Mouse (Mus musculus) urinary bladder, adult 18-20 months (tissue): ENCODE results near the gene Slc25a42.
"Not testable (repeated sequence)": the region's sequence is repeated elsewhere in the genome, so short reads cannot be mapped to it uniquely, and the experiment has no call there.

Experiments
- DNase-seq, 2 experiments: peaks; one replicate each; pipeline ENCODE4 v3.0.0; 2022; ENCODE audit warnings: low spot score in 2 of 2, mixed read lengths in 2 of 2

Slc25a42 gene

GRCm38 (mm10) chr8:70212112-70213055, at the start of gene Slc25a42:
Gene Slc25a42 (minus strand): TSS chr8:70212305.
- DNase-seq = peak; percentile 93 to 98

GRCm38 (mm10) chr8:70259043-70259442, 46.9 kb upstream of the Slc25a42 start:
- DNase-seq = no peak

- no peak for DNase-seq
Measured at GRCm38 (mm10) chr8:70258600-70258999, 46.5 kb upstream of the Slc25a42 start.

GRCm38 (mm10) chr8:70257456-70257855, 45.4 kb upstream of the Slc25a42 start:
- no peak for DNase-seq

- DNase-seq = no peak
Measured at GRCm38 (mm10) chr8:70254628-70255027, 42.5 kb upstream of the Slc25a42 start.

GRCm38 (mm10) chr8:70247841-70248240, 35.7 kb upstream of the Slc25a42 start:
- no peak for DNase-seq

GRCm38 (mm10) chr8:70246622-70247021, 34.5 kb upstream of the Slc25a42 start:
- DNase-seq = no peak

GRCm38 (mm10) chr8:70240642-70241041, 28.5 kb upstream of the Slc25a42 start:
- DNase-seq = no peak

GRCm38 (mm10) chr8:70237842-70238241, 25.7 kb upstream of the Slc25a42 start:
- peak in 1 of 2 experiments; percentile 54 for DNase-seq

- no peak for DNase-seq
Measured at GRCm38 (mm10) chr8:70234781-70235128, 22.6 kb upstream of the Slc25a42 start.

- DNase-seq = peak; percentile 94 to 95
Measured at GRCm38 (mm10) chr8:70234080-70234780, 22.1 kb upstream of the Slc25a42 start, which contains the start of the genes Sugp2 and Armc6. Gene Sugp2 (plus strand): TSS chr8:70234226. Gene Armc6 (minus strand): TSS chr8:70234466.

GRCm38 (mm10) chr8:70233606-70234005, 21.5 kb upstream of the Slc25a42 start:
- DNase-seq = no peak

- no peak for DNase-seq
Measured at GRCm38 (mm10) chr8:70230837-70231236, 18.7 kb upstream of the Slc25a42 start.

- no peak for DNase-seq
Measured at GRCm38 (mm10) chr8:70227997-70228396, 15.9 kb upstream of the Slc25a42 start.

GRCm38 (mm10) chr8:70223341-70223740, 11.2 kb upstream of the Slc25a42 start:
- DNase-seq = no peak

- no peak for DNase-seq
Measured at GRCm38 (mm10) chr8:70222041-70222440, 9.9 kb upstream of the Slc25a42 start.

GRCm38 (mm10) chr8:70220911-70221310, 8.8 kb upstream of the Slc25a42 start:
- DNase-seq = no peak

- no peak for DNase-seq
Measured at GRCm38 (mm10) chr8:70220236-70220840, 8.2 kb upstream of the Slc25a42 start.

GRCm38 (mm10) chr8:70219107-70219684, 7.1 kb upstream of the Slc25a42 start:
- no peak for DNase-seq

- no peak for DNase-seq
Measured at GRCm38 (mm10) chr8:70217441-70217840, 5.3 kb upstream of the Slc25a42 start.

GRCm38 (mm10) chr8:70216566-70216965, 4.5 kb upstream of the Slc25a42 start:
- DNase-seq = peak in 1 of 2 experiments; percentile 44

- DNase-seq = not testable (repeated sequence)
Measured at GRCm38 (mm10) chr8:70216161-70216560, 4.1 kb upstream of the Slc25a42 start.
